Mouse (Mus musculus): ENCODE results near the gene Igfals. TPM values are rescaled to one million over a fixed set of nuclear protein-coding genes. Genes with fewer than 3 reads are reported as not detected.

Gene Igfals
- polyA plus RNA-seq (2011; ENCODE audit: insufficient read depth, insufficient read length, low replicate concordance, missing spikeins): not detected in 2 replicates

GRCm38 (mm10) chr17:24865776-24866175, at the start of gene Igfals:
Gene Igfals, plus strand, starts transcription at chr17:24865997.
- no peaks in the 10 kb centered on the region for H3K4me1 ChIP-seq (ENCODE audit: control insufficient read depth, insufficient read depth, low read length)
- H3K4me3 ChIP-seq (replicated peaks; ENCODE audit: control insufficient read depth, low read depth, low read length): no peak within 1 kb of the TSS
- TF ChIP-seq CTCF (IDR thresholded peaks at IDR 0.05; ENCODE audit: control insufficient read depth, insufficient read depth, low read length) (no peak), POLR2A (IDR thresholded peaks at IDR 0.05; ENCODE audit: borderline replicate concordance, control insufficient read depth, low read depth, low read length) (no peak)
- H3K27ac ChIP-seq (ENCODE audit: control insufficient read depth, insufficient read depth, low read depth, low read length, poor library complexity): no peak within 1 kb of the TSS
- 95% methylated on average over 8 of the region's 8 CpGs for WGBS

DNA sequence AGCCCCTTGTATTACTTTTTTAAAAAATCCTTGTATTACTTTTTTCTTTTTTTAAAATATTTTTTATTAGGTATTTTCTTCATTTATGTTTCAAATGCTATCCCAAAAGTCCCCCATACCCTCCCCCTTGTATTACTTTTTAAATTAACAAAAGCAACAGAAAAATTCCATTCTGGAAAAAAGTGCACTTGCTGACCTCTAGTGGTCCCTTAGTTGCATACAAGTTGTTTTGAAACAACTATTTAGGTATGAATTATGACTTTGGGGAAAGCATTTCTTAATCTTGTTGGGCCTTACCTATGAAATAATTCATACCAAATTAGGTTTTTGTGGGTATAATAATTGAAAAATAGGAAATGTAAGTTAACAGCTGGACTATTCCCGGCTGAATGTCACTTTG, 48.3 kb upstream of the Igfals start:
- TF ChIP-seq CTCF (IDR thresholded peaks at IDR 0.05; ENCODE audit: control insufficient read depth, insufficient read depth, low read length): no peak
- TF ChIP-seq POLR2A (IDR thresholded peaks at IDR 0.05; ENCODE audit: borderline replicate concordance, control insufficient read depth, low read depth, low read length): no peak
- Histone ChIP-seq H3K4me1 (ENCODE audit: control insufficient read depth, insufficient read depth, low read length) (no peaks in the 10 kb centered on the region; the same call in 1 of the 2 replicates), H3K27ac (ENCODE audit: control insufficient read depth, insufficient read depth, low read depth, low read length, poor library complexity) (no peak overlapping the region), H3K4me3 (replicated peaks; ENCODE audit: control insufficient read depth, low read depth, low read length) (no peak overlapping the region)
- WGBS: 20% methylated on average over 1 of the region's 1 CpGs

DNA sequence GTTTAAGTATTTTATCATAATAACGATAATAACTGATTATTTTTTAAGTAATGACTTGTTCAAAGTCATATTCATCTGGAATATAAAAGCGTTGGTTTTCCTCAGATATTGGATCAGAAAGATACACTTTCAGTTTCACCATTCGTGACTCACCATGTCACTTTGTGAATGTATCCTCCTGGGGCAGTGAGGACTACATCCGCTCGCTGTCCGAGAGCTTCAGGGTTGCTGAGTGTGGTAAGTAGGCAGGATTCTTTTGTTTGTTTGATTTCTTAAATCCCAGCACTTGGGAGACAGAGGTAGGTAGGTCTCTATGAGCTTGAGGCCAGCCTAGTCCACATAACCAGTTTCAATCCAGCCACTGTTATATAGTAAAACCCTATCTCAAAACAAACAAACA, 47.6 kb upstream of the Igfals start:
- H3K4me3 ChIP-seq (replicated peaks; ENCODE audit: control insufficient read depth, low read depth, low read length): no peak overlapping the region
- no peaks in the 10 kb centered on the region; the same call in 1 of the 2 replicates for H3K4me1 ChIP-seq (ENCODE audit: control insufficient read depth, insufficient read depth, low read length)
- H3K27ac ChIP-seq (ENCODE audit: control insufficient read depth, insufficient read depth, low read depth, low read length, poor library complexity): no peak overlapping the region
- 61% methylated on average over 6 of the region's 6 CpGs for WGBS
- TF ChIP-seq CTCF (IDR thresholded peaks at IDR 0.05; ENCODE audit: control insufficient read depth, insufficient read depth, low read length) (no peak), POLR2A (IDR thresholded peaks at IDR 0.05; ENCODE audit: borderline replicate concordance, control insufficient read depth, low read depth, low read length) (no peak)

DNA sequence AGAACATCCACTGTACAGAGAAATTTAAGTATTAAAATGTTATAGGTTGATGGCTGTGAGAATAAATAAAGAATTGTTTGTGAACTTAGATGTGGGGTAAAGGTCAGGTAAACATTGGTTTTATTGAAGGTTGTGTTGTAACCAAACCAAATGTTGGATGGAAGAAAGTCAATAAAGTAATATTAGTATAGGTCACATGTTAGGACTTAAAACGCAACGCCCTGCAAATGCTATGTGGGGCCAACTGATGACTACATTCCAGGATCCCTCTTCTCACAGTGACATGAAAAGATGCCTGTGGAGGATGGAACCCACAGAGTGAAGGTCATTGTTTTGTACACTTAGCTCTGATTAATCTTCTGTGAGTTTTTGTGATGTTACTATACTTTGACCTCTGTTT, 46.3 kb upstream of the Igfals start:
- WGBS: 76% methylated on average over 2 of the region's 2 CpGs
- TF ChIP-seq CTCF (IDR thresholded peaks at IDR 0.05; ENCODE audit: control insufficient read depth, insufficient read depth, low read length) (no peak), POLR2A (IDR thresholded peaks at IDR 0.05; ENCODE audit: borderline replicate concordance, control insufficient read depth, low read depth, low read length) (no peak)
- Histone ChIP-seq H3K27ac (ENCODE audit: control insufficient read depth, insufficient read depth, low read depth, low read length, poor library complexity) (no peak overlapping the region), H3K4me3 (replicated peaks; ENCODE audit: control insufficient read depth, low read depth, low read length) (no peak overlapping the region), H3K4me1 (ENCODE audit: control insufficient read depth, insufficient read depth, low read length) (no peaks in the 10 kb centered on the region; the same call in 1 of the 2 replicates)

DNA sequence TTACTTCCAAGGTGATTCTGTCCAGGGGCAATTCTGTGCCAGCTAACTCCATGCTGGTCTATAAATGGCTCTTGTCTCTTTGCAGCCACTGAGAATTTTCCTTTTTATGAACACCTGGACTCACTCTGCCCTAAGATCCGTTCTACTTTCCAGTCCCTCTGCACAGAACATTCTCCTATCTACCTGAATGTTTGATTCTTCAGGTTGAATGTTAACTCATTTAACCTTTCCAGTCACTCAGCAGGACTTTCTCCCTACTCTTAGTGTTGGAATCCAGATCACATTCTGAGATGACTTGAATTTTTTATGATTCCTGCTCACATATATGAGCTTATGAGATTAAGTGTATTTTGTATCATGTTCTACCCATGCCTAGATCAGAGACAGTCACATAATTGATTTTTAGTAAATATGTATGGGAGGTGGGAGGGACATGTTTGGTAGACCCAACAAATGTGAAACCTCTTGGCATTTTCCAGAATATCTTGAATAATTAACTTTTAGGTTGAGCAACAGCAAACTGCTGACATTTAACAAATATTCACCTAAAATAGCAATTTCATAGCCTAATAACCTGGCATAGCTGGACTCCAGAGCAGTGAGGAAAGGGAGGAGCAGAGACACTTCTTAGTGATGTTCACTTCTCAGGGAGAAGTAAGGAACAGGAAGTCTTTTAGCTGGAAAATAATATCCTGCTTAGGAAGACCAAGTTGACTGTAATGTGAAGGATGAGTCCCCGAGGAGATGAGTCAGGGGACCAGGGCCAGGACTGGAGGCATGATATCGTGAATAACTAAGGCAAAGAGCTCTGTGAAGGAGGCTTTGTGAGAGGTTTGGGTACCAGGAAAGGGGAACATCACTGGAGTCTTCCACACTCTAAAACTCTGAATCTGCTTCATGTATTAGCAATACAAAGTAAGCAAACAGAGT, 44.2 kb upstream of the Igfals start:
- no peak overlapping the region for H3K27ac ChIP-seq (ENCODE audit: control insufficient read depth, insufficient read depth, low read depth, low read length, poor library complexity)
- H3K4me3 ChIP-seq (replicated peaks; ENCODE audit: control insufficient read depth, low read depth, low read length): no peak overlapping the region
- WGBS: 52% methylated on average over 3 of the region's 3 CpGs
- TF ChIP-seq CTCF (IDR thresholded peaks at IDR 0.05; ENCODE audit: control insufficient read depth, insufficient read depth, low read length) (no peak), POLR2A (IDR thresholded peaks at IDR 0.05; ENCODE audit: borderline replicate concordance, control insufficient read depth, low read depth, low read length) (no peak)
- no peaks in the 10 kb centered on the region for H3K4me1 ChIP-seq (ENCODE audit: control insufficient read depth, insufficient read depth, low read length)

DNA sequence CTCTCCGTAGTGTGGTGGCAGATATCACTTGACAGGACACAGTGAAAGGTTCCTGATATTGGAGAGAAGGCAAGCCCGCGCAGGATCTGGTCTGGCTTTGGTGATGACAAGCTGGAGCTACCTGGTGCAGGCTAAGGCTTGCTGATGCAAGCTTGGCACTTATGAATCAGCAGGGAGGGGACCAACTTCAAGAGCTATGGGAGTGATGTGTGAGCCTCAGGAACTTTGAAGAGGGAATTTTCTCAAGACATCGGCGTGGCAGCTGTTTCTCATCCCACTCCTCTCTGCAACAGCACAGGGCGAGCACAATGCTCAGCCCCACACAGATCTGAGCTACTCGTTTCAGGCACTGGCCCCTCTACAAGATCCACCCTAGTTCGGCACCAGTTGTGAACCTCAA, 26.0 kb upstream of the Igfals start, which contains the start of gene Hagh:
Gene Hagh (plus strand): TSS at position 302 of the 400 bp plus-strand sequence.
- H3K4me3 ChIP-seq (replicated peaks; ENCODE audit: control insufficient read depth, low read depth, low read length): no peak within 1 kb of the TSS
- H3K27ac ChIP-seq (ENCODE audit: control insufficient read depth, insufficient read depth, low read depth, low read length, poor library complexity): no peak within 1 kb of the TSS
- H3K4me1 ChIP-seq (ENCODE audit: control insufficient read depth, insufficient read depth, low read length): no peaks in the 10 kb centered on the region
- TF ChIP-seq CTCF (IDR thresholded peaks at IDR 0.05; ENCODE audit: control insufficient read depth, insufficient read depth, low read length) (no peak), POLR2A (IDR thresholded peaks at IDR 0.05; ENCODE audit: borderline replicate concordance, control insufficient read depth, low read depth, low read length) (no peak)
- WGBS: 77% methylated on average over 8 of the region's 8 CpGs

- Histone ChIP-seq H3K27ac (ENCODE audit: control insufficient read depth, insufficient read depth, low read depth, low read length, poor library complexity) (no peak overlapping the region), H3K4me1 (ENCODE audit: control insufficient read depth, insufficient read depth, low read length) (no peaks in the 10 kb centered on the region), H3K4me3 (replicated peaks; ENCODE audit: control insufficient read depth, low read depth, low read length) (no peak overlapping the region)
- 33% methylated on average over 5 of the region's 5 CpGs for WGBS
- TF ChIP-seq POLR2A (IDR thresholded peaks at IDR 0.05; ENCODE audit: borderline replicate concordance, control insufficient read depth, low read depth, low read length) (no peak), CTCF (IDR thresholded peaks at IDR 0.05; ENCODE audit: control insufficient read depth, insufficient read depth, low read length) (no peak)
Measured at GRCm38 (mm10) chr17:24840341-24840740, 25.5 kb upstream of the Igfals start.

GRCm38 (mm10) chr17:24841133-24841532, 24.7 kb upstream of the Igfals start:
- WGBS: 58% methylated on average over 4 of the region's 4 CpGs
- Histone ChIP-seq H3K4me3 (replicated peaks; ENCODE audit: control insufficient read depth, low read depth, low read length) (no peak overlapping the region), H3K4me1 (ENCODE audit: control insufficient read depth, insufficient read depth, low read length) (no peaks in the 10 kb centered on the region), H3K27ac (ENCODE audit: control insufficient read depth, insufficient read depth, low read depth, low read length, poor library complexity) (no peak overlapping the region)
- TF ChIP-seq POLR2A (IDR thresholded peaks at IDR 0.05; ENCODE audit: borderline replicate concordance, control insufficient read depth, low read depth, low read length) (no peak), CTCF (IDR thresholded peaks at IDR 0.05; ENCODE audit: control insufficient read depth, insufficient read depth, low read length) (peak; percentile 54; the same call in 1 of the 2 replicates)

Measured in bone marrow, adult 2 months (tissue).